Mouse (Mus musculus) heart, embryonic 11.5 days (tissue): Measurements from ENCODE around the gene Thoc3. TPM values are rescaled to one million over a fixed set of nuclear protein-coding genes. Genes with fewer than 3 reads are reported as not detected.

ENCODE experiments used
- ATAC-seq: fragments of 200-750 bp; cut with Nextera tagmentation; replicated peaks from 2 replicates; pipeline ENCODE4 v1.8.0; 2017; ENCODE audit warnings: moderate library complexity; ENCODE audit not compliant: insufficient number of reproducible peaks, low FRiP score, low TSS enrichment
- H3K27ac ChIP-seq: fragments of 300-500 bp; sonication (generic); 2 replicates; pipeline ENCODE4 v1.5.1; 2014; ENCODE audit warnings: mild to moderate bottlenecking, low read depth, low read length
- H3K27me3 ChIP-seq: fragments of 300-500 bp; sonication (generic); 2 replicates; pipeline ENCODE4 v1.6.1; 2014; ENCODE audit warnings: mild to moderate bottlenecking, low read length, mixed read lengths; ENCODE audit not compliant: control insufficient read depth, insufficient read depth
- H3K36me3 ChIP-seq: fragments of 300-500 bp; sonication (generic); 2 replicates; pipeline ENCODE4 v1.6.1; 2014; ENCODE audit warnings: mild to moderate bottlenecking, low read length, moderate library complexity, mixed read lengths; ENCODE audit not compliant: control insufficient read depth, insufficient read depth
- H3K4me1 ChIP-seq: fragments of 300-500 bp; sonication (generic); 2 replicates; pipeline ENCODE4 v1.6.1; 2014; ENCODE audit warnings: low read length; ENCODE audit not compliant: control insufficient read depth, insufficient read depth
- H3K4me2 ChIP-seq: fragments of 300-500 bp; sonication (generic); 2 replicates; pipeline ENCODE4 v1.6.1; 2014; ENCODE audit warnings: mild to moderate bottlenecking, moderate library complexity
- H3K4me3 ChIP-seq: fragments of 300-500 bp; sonication (generic); 2 replicates; pipeline ENCODE4 v1.5.1; 2014; ENCODE audit warnings: low read depth, low read length
- H3K9ac ChIP-seq: fragments of 300-500 bp; sonication (generic); 2 replicates; pipeline ENCODE4 v1.6.1; 2014; ENCODE audit warnings: mild to moderate bottlenecking, low read depth, low read length, moderate library complexity
- H3K9me3 ChIP-seq: fragments of 300-500 bp; sonication (generic); replicated peaks from 2 replicates; pipeline ENCODE4 v1.6.1; 2016; ENCODE audit warnings: low read length; ENCODE audit not compliant: control insufficient read depth
- WGBS: fragments of 180-500 bp; shearing (Covaris S2); extraction: QIAGEN DNeasy Blood & Tissue Kit; methylation state at CpG from one replicate; pipeline ENCODE4 v1.1.7; 2014; ENCODE audit not compliant: insufficient replicate concordance; 5-methylcytosine and 5-hydroxymethylcytosine counted together
- polyA plus RNA-seq: library from polyadenylated mRNA; unstranded; fragments of >200 nt; fragmentation: Nextera tagmentation; extraction: Ambion mirVana; gene quantifications from 2 replicates; pipeline ENCODE4 v1.2.1, GENCODE M21; 2014

Thoc3 gene
- polyA plus RNA-seq, 1 experiment from 2014 or later, result 99.7 TPM

GRCm38 (mm10) chr13:54436666-54437065, 32.0 kb downstream of the Thoc3 start:
- H3K4me3 ChIP-seq, result no peak overlapping the region
- H3K36me3 ChIP-seq, result no peaks in the 10 kb centered on the region
- H3K27me3 ChIP-seq, result no peaks in the 10 kb centered on the region
- no peaks in the 10 kb centered on the region for H3K9me3 ChIP-seq
- H3K4me1 ChIP-seq, result no peaks in the 10 kb centered on the region
- H3K9ac ChIP-seq, result no peak overlapping the region
- H3K4me2 ChIP-seq, result no peak overlapping the region
- WGBS, result 63% methylated on average over 5 of the region's 5 CpGs
- no peak for ATAC-seq
- H3K27ac ChIP-seq, result no peak overlapping the region

DNA sequence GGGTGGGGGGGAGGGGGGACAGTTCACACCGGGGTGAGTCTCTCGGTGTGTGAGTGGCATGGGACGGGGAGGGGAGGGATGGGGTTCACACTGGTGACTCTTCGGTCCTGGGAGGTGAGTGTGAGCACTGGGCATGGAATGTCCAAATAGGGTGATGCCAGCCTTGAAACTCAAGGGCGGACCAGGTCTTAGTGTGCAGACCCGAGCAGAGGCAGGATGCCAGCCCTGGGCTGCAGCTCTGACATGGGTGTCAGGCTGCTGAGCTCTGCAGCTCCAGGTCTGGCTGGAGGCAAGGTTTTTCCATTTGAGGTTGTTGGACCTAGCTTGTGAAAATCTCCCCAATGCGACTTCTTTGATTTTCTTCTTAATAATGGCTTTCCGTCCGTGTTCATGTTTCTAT, 37.5 kb downstream of the Thoc3 start:
- WGBS, result 84% methylated on average over 9 of the region's 9 CpGs
- ATAC-seq, result no peak

GRCm38 (mm10) chr13:54430051-54430450, 38.6 kb downstream of the Thoc3 start:
- H3K9ac ChIP-seq, result no peak overlapping the region
- H3K4me3 ChIP-seq, result no peak overlapping the region
- H3K27me3 ChIP-seq, result no peaks in the 10 kb centered on the region
- WGBS, result 38% methylated on average over 2 of the region's 2 CpGs
- no peak for ATAC-seq
- H3K4me1 ChIP-seq, result no peaks in the 10 kb centered on the region; the same call in 1 of the 2 replicates
- H3K27ac ChIP-seq, result no peak overlapping the region
- H3K9me3 ChIP-seq, result no peaks in the 10 kb centered on the region
- no peak overlapping the region for H3K4me2 ChIP-seq
- no peaks in the 10 kb centered on the region for H3K36me3 ChIP-seq

More for the DNA sequence above, 37.5 kb downstream of the Thoc3 start:
- H3K9me3 ChIP-seq, result no peaks in the 10 kb centered on the region
- H3K27me3 ChIP-seq, result no peaks in the 10 kb centered on the region
- H3K4me2 ChIP-seq, result no peak overlapping the region
- no peak overlapping the region for H3K9ac ChIP-seq
- no peaks in the 10 kb centered on the region for H3K36me3 ChIP-seq
- H3K27ac ChIP-seq, result no peak overlapping the region
- H3K4me3 ChIP-seq, result no peak overlapping the region
- no peaks in the 10 kb centered on the region for H3K4me1 ChIP-seq

- Histone ChIP-seq H3K4me1 (no peaks in the 10 kb centered on the region; the same call in 1 of the 2 replicates), H3K9ac (no peak overlapping the region), H3K27me3 (no peaks in the 10 kb centered on the region), H3K27ac (no peak overlapping the region), H3K36me3 (no peaks in the 10 kb centered on the region), H3K9me3 (no peaks in the 10 kb centered on the region), H3K4me3 (no peak overlapping the region), H3K4me2 (no peak overlapping the region)
- 71% methylated on average over 3 of the region's 3 CpGs for whole genome bisulfite sequencing
- ATAC-seq, result no peak
These were observed 39.9 kb downstream of the Thoc3 start for GRCm38 (mm10) chr13:54428771-54429170.

- Histone ChIP-seq H3K27ac (no peak overlapping the region), H3K27me3 (no peaks in the 10 kb centered on the region), H3K36me3 (no peaks in the 10 kb centered on the region), H3K4me3 (no peak overlapping the region), H3K9ac (no peak overlapping the region), H3K9me3 (no peaks in the 10 kb centered on the region), H3K4me1 (no peaks in the 10 kb centered on the region; the same call in 1 of the 2 replicates), H3K4me2 (no peak overlapping the region)
- no peak for ATAC-seq
- WGBS, result 64% methylated on average over 10 of the region's 10 CpGs
These were observed 41.6 kb downstream of the Thoc3 start for GRCm38 (mm10) chr13:54426781-54427655.

- Histone ChIP-seq H3K4me1 (no peaks in the 10 kb centered on the region; the same call in 1 of the 2 replicates), H3K36me3 (no peaks in the 10 kb centered on the region), H3K27ac (no peak overlapping the region), H3K27me3 (no peaks in the 10 kb centered on the region), H3K9ac (no peak overlapping the region), H3K9me3 (no peaks in the 10 kb centered on the region), H3K4me3 (no peak overlapping the region), H3K4me2 (no peak overlapping the region)
- ATAC-seq, result no peak
- 78% methylated on average over 2 of the region's 2 CpGs for WGBS
These were observed 43.4 kb downstream of the Thoc3 start for GRCm38 (mm10) chr13:54425269-54425668.

DNA sequence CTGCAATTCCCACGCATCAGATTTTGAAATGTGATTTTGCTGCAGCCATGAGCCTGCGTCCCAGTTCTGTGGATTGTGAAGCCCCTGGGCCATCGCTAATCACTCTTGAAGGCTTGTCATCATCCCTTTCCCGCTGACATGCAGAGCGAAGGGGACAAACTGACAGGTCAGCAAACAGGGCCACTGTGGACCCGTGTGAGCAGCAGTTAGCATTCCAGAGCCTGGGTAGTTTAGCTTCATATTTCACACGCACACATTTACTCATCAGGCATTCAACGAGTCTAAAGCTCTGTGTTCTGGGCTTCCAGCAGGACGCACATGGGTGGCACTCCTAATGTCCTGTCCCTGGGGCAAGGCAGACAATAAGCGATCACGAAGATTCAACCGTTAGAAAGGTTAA, 48.4 kb downstream of the Thoc3 start:
- H3K27ac ChIP-seq, result no peak overlapping the region
- ATAC-seq, result no peak
- H3K27me3 ChIP-seq, result no peaks in the 10 kb centered on the region
- no peaks in the 10 kb centered on the region for H3K36me3 ChIP-seq
- 79% methylated on average over 12 of the region's 12 CpGs for WGBS
- no peaks in the 10 kb centered on the region for H3K9me3 ChIP-seq
- no peak overlapping the region for H3K9ac ChIP-seq
- no peaks in the 10 kb centered on the region; the same call in 1 of the 2 replicates for H3K4me1 ChIP-seq
- no peak overlapping the region for H3K4me2 ChIP-seq
- H3K4me3 ChIP-seq, result no peak overlapping the region

- Histone ChIP-seq H3K36me3 (no peaks in the 10 kb centered on the region), H3K27me3 (no peaks in the 10 kb centered on the region), H3K4me3 (no peak overlapping the region), H3K9ac (no peak overlapping the region), H3K4me1 (no peaks in the 10 kb centered on the region), H3K4me2 (no peak overlapping the region), H3K9me3 (no peaks in the 10 kb centered on the region), H3K27ac (no peak overlapping the region)
- WGBS, result 74% methylated on average over 10 of the region's 10 CpGs
- no peak for ATAC-seq
These were observed 49.8 kb downstream of the Thoc3 start for GRCm38 (mm10) chr13:54418781-54419327.
